Mouse (Mus musculus) mouse trophoblast stem cell (cell line): Measurements from ENCODE around the gene Arid5b.

Experiments used
- in situ Hi-C, 2 experiments: fragments of 300-500 bp; cut with MseI, MboI; formaldehyde crosslinking; loops; 2 replicates in 1 of 2; 3 replicates in 1 of 2; pipeline ENCODE4 v1.15.1; 2025

Gene Arid5b

DNA sequence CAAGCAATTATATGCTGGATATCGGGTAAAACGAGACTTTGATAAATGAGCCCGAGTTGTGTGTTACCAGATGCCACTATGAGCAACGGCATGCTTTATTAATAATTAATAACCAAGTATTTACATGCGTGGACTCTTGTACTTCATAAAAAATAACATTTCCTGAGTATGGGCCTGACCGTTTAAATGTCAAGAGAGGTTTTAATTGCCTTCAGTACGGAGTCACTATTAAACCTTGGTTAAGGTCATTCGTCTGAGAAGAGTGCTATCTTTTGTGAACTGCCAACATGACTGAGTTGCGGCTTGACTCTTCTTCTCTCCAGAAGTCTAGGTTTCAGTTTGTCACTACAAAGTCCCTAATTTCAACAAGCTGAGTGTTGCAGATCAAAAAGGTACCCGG lies 8.8 kb downstream of the Arid5b start:
- in situ Hi-C loops: no loop called here

DNA sequence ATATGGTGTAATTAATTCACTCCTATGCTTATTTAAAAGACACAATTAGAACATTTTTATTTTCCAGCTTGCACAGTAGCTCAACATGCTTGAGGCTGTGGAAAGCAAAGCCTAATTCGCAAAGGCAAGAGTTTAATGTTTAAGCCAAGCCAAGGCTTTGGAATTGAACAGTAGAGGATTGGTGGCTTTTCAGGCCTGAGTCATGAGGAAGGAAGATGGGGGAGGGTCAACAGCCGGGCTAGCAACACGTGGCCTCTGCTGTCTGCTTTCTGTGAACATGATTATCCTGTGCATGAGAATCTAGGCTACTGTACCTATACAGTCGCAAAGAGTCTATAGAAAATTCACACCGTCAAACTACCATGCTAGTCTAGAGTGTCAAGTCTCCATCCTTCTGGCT lies 9.9 kb downstream of the Arid5b start:
- in situ Hi-C loops: no loop called here

DNA sequence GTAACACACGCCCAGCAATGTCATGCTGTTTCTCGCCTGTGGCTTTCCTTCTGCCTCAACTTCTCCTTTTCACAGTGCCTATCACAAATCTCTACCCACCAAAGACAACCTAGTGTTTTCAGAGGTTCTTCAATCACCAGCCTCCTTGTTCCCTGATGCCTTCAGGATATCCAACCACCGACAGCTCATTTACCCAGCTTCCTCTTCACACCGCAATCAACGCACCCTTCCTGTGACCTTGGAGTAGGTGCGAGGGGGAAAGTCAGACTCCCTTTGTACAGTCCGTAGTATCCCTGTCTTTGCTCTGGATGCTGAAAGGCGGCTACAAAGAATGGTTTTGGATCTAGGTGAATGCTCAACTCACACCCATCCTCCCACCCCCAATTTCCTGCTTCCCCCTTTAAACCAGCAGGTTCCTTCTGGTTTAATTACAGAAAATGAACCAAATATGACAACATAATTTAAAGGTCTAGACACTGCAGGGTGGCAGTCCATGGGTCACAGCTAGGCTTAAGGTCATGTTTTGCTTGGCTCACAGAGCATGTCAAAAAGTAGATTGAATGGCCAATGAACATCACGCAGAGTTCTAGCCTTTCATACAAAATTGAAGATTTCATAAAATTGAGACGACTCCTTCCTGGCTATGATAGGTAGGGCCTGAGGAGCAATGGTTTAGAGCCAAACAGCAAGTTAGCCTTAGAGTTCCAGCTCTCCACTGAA lies 14.4 kb downstream of the Arid5b start:
- in situ Hi-C loops: no loop called here

DNA sequence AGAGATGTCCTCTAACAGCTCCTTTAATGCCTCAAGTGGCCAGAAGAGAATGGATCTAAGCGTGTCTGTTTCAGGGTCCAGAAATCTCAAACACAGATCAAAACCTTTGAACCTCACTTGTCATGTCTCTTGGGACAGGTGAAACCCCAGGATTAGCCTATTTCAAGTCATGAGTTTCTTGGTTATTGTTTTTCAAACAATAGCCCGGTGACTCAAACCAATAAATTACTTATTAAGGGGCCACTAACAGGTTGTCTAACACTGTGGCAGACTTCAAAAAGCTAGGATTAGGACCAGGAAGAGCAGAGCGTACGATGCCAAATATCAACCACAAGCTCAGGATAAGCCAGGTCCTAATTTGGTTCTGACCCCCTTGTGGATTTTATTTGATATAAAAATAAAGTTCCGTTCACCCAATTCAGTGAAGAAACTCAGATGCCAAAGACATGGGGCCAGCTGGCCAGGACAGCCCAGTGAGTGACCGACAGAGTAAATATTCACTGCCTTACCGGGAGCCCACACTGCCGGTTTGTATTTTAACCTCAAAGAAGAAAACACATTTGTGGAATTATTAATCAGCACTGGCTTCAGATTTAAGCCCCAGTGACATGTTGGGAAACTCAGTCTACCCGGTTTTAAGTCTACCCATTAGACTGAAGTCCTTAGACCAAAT lies 15.1 kb downstream of the Arid5b start:
- in situ Hi-C loops: no loop called here

DNA sequence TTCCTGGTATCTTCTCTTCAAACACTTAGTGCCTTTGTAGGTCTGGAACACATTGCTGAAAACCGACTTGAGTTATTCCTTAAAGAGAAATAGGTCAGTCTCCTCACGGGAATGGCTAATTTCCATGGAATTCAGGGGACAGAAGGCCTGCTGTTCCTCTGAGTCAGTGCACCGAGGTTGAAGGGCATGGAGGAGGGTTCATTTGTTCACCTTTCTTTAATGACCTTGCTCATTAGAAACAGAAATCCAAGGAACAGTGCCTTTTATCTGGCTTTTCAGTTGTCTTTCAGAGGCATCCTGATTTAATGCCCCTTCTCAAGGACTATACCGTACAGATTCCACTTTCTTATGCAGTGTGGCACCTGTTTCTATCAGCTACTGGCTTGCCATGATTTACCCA lies 18.9 kb downstream of the Arid5b start:
- in situ Hi-C loops: no loop called here

DNA sequence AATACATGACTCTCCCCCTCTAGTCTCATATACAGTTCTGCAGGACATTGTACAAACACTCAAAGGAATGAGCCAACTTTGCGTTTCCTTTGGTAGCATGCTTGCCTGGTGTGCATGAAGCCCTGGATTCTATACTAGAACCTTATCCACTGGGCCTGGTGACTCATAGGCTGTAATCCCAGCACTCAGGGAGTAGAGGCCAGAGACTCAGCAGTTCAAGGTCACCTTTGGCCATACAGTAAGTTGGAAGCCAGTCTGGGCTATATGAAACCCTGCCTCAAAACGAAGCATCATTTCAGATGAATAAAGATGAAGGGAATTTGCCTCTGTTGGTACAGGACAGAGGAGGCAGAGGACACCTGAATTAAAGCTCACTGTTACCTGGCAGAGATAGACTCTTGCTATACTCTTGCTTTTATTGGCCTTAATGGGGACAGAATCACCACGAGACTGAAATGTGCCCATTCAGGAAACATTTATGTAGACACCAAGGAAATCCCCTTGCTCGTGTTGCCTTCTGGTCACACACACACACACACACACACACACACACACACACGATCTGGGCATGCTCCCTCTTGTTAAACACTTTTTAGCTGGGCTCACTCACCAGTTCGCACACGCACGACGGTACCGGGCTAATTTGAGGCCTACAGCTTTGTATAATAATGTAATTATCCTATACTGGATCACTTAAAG lies 21.0 kb downstream of the Arid5b start:
- in situ Hi-C loops: no loop called here

DNA sequence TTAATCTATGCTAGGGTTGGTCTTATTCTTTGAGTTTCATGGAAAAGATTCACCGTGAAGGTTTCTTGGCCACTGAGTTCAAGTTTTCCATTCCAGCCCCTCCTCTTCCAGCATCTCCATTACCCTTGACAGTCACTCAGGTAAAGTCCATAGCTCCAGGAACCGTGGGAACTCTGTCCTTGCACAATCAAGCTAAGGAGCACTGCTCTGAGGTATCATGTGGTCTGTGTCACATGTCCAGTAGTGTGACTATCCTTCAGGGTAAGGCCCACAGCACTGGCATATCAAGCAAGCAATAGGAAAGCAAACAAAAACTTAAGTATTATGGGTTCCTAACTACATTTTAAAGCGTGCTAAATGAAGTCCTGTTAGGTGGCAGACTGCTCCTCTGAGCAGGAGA lies 22.4 kb downstream of the Arid5b start:
- in situ Hi-C loops: no loop called here

DNA sequence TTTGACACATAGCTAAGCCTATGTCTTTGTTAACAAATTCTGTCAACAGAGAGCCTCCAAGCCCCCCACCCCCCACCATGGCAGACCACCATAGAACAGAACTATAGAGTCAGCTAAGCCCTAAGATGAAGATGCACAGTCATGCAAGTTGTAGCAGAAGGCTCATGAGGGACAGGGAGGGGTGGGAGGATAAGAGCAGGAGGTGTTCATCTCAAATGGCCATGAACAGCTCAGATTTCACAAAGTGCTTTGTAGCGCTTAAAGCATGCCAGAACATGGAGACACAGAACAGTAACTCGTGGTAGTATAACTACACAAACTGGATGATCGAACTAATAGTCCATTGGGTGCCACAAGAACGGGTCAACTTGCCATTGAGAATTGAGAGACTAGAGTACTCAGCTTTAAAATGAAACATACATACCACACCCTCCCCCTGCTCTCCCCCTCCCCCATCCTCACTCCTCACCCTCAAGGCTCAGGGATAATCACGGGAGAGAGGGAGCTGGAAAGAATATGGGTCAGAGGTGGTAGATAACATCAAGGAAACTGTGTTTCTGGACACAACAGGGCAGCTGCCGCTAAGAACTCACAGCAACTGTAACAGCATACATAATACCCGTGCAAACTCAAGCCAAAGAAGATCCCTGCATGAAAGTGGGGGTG lies 25.0 kb downstream of the Arid5b start:
- in situ Hi-C loops: no loop called here

DNA sequence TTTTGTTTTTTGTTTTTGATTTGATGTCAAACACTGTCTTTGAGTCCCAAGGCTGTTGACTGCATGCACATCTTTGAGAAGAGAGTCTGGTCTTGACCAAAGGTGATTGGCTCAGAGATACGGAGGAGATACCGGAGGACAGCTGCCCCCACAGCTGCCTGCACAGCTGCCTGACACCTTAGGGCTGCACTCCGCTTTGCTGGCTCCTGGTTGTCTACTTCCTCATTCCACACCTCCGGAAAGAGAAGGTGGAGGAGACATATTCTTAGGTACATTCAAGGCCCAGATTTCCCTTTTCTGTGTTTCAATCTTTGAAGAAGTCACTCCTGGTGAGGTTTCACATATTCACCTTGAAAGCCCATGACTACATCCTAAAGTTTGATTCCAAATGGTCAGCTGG lies 25.9 kb downstream of the Arid5b start:
- in situ Hi-C loops: no loop called here

DNA sequence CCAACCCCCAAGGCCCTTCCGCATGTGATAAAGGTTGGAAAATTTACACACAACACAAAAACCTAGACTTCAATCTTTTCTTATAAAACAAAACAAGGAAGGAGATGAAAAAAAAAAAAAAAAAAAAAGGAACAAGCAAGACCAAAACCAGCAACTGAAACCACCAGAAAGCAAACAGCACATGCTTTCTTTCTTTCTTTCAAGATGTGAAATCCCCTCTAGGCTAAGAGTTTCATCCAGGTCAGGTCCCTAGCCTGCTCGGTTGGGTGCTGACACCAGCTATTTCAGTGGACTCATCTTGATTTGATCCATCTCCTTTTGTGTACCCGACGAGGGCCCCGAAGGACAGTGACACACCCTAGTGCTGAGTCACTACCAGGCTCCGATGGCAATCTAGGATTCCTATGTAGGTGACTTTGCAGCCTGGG lies 29.2 kb downstream of the Arid5b start:
- in situ Hi-C loops: no loop called here

DNA sequence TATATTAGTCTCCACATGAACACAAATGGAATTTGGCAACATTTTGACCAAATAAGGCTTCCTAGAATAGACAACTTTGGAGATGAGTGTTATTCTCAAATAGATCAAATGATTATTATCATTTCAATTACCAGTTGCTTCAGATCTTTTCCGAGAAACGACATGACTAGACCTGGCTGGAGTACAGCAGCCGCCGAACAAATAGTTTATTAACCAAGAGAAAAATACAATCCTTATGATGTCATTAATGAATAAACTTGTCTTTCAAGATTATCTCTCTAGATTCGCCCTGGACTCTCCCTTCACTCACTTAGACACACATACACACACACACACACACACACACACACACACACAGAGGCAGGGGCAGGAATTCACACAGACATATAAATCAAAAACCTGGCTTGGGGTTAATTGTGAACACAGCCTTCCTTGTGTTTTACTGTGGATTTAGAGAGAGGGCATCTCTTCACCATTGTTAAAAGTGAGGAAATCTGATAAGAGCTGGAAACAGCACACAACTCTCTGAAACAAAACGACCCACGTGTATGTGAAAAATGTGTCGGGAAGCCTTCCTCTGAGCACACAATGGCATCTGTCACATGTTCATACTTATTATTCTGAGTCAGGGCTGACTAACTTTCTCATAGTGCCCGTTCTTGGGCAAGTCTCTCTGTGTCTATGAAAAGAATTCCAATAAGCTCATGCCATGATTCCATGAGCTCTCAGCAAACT lies 30.1 kb downstream of the Arid5b start:
- in situ Hi-C loops: no loop called here

DNA sequence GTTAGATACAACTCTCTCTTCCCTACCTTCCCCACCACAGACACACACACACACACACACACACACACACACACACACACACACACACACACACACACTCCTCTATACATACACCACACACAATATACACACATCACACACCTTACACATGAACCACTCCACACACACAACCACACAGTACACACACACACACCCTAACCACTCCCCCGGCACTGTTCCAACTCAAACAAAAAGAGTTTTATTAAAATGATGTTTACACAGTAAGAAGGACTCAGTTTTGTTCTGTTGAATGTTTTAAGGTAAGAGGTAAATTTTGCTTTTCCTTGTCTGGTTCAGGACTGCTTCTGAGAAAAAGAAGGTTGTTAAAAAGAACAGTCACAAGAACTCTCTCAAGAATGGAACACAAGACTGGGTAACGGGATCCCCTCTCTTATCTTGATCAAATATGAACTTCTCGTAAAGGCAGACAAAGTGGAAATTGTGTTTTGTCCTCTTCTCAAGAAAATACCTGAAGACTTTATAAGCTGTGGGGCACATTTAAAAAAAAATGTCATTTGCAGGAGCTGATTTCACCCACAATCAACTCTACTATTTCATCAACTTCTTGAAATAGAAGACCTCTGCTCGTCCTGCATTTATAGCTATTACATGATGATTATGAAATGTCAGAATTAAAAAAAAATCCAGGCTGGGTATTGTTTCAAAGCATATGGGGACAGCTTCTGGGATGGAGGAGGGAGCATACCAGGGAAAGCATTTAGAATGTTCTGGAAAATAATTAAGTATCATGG lies 30.9 kb downstream of the Arid5b start:
- in situ Hi-C loops: no loop called here

DNA sequence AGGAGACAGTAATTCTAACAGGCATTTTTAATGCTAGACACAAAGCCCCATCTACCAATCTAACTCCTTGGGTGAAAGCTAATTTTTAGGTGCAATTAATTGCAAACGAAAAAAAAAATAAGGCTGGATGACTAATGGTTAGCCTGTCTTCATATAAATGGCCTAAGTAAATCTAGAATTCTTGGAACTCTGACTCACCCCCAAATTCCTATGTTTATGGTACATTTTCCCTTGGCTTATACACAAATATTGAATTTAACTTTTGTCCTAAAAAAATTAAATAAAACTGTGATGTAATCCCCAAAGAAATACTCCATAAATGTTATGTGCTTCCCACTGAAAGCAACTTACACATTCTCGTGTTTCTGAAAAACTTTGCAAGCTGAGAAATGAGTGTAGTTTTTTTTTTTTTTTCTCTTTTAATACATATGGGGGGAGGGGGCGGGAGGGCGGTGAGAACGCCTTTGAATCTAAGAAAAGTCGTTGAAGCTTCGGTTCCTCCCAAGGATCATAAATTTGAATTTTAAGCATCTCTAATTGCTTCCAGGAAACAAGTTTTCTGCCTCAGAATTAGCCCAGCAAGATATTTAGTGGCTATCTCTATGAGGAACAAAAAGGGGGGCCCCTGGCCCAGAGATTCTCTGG lies 31.8 kb downstream of the Arid5b start:
- in situ Hi-C loops: no loop called here

DNA sequence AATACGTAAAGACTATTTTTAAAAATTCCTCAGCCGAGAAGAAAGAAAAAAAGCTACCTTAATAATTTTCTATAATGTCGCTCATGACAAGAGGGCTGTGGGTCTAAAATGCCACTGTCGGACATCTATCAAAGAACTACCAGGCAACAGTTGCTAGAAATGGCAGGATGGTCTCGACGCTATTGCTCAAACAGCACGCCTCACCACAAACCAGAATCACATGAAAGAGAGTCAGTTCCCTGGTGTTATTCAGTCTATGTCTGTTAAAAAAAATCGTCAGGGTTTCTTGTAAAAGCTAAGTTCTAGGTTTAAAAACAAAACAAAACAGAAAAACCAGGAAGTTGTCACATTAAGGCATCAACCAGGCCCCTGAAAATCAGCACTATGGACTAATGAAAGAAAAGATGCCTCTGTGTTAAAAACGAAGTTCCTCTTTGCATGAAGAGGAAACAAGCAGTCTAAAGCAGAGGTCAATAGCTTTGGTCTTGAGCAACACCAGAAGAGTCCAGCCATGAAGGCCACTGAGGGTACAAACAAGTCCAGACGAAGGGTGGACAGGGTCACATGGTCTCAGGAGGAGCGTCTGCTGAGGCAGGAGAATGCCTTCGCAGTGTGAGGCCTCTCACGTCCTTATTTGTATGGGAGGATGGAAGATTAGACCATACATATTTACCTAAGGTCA lies 37.6 kb downstream of the Arid5b start:
- in situ Hi-C loops: no loop called here

DNA sequence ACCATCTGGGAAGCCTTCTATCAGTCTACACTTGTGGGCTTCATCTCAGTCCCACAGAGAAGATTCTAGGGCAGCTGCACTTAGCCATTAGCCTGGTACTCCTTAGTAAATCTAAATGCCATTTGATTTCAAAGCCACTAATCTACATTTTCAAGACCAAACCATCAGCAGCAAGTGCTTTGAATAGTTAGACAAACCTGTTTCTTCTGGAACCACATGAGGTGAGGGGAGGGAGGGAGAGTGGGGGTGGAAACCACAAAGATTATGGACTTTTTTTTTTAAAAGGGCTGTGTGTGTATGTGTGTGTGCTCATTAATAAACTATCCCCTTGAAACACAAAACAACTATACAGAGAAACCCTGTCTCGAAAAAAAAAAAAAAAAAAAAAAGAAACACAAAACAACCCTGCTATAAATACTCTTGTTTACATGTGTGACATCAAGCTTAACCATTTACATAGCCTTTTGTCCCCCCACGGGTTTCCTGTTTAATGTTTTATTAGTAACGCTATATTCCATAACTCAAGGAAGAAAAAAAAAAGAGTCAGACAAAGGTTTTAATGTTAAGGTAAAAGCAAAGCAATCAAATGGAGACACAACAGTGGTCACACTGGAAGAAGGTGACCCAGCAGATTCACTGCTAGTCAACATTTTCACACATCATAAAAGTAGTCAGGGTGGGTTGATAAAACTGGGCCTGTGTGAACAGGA lies 38.3 kb downstream of the Arid5b start:
- in situ Hi-C loops: no loop called here

DNA sequence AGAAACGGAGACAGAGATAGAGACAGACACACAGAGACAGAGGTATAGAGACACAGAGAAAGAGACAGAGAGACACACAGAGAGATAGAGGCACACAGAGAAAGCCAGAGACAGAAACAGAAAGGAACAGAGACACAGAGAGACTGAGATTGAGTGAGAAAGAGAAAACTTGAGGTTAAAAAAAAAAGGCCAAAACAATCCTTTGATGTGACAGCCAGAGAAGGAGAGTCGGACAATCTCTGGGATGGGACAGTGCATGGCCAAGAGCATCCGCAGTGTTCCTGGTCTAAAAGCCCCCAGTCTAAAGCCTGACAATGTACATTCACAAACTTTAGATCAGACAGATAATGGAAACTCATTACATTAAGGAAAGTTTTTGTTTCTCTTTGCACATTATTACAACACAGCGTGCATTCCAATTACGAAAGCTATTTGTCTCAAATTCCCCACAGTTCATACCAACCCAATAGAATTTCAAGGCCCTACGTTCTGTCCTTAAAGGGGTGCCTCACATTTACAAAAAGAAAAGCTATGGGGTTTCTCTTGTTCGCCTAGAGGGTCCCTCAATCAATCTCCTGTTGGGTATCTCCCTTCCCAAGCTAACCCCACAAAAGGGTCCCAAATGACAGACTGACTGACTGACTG lies 39.0 kb downstream of the Arid5b start:
- in situ Hi-C loops: no loop called here

DNA sequence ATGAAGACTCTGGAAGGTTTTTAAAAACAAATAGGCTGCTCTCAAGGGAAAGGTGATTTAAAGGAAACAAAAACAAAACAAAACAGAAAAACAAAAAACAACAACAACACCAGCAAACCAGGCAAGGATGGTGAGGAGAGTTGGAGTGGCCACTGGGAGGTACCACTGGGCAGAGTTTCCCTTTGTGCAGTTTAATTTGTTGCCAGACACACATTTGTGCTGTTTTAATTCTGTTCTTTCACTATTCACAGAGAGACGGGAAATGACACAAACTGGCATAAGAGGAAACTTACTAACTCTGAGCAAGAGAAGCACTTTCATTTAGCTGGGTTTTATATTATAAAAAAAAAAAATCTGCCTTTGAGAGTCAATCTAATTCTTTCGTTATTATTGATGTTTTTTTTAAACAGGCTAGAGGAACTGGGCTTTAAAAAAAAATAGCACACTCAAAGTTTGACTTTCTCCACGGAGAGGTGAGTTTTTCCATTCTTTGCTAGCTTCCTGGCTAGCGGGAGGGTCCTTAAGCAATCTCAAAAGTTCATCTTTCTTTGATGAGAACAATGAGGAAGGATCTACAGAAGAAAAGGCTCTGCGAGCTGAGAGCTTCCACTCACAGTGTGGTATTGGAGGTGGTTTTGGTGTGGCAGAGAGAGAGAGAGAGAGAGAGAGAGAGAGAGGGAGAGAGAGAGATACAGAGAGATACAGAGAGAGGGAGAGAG lies 39.7 kb downstream of the Arid5b start:
- in situ Hi-C loops: no loop called here

DNA sequence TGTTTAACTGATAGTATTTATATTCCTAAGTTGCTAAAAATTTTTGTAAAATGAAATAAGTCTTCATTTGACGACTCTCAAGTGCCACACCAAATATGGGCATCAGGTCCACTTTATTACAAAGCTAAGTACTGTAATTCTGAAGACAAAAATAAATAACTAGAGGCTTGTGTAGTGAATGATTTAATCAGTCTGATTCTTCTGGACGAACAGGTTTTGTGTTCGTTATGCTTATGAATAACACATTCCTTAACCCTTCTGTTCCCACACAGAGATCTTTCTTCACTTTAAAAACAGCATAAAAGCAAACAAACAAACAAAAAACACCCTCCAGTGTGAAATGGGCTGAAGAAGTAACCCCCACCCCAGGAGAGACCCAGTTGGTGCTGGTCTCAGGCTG lies 40.4 kb downstream of the Arid5b start:
- in situ Hi-C loops: no loop called here
